Mouse (Mus musculus) stomach, postnatal 0 days (tissue): Measurements from ENCODE around the gene Tln1. TPM values are rescaled to one million over a fixed set of nuclear protein-coding genes. Genes with fewer than 3 reads are reported as not detected.
A peak's percentile ranks its signal among the peaks of the same experiment; 100 is the strongest.

ENCODE experiments used
- ATAC-seq: fragments of 200-750 bp; cut with Nextera tagmentation; 2 replicates; pipeline ENCODE4 v1.8.0; 2017; ENCODE audit not compliant: low FRiP score, low TSS enrichment
- DNase-seq: peaks from one replicate; pipeline ENCODE4 v3.0.0-alpha.2; 2016; ENCODE audit warnings: low spot score
- H3K27ac ChIP-seq: fragments of 300-500 bp; sonication (generic); replicated peaks from 2 replicates; pipeline ENCODE4 v1.5.1; 2014; ENCODE audit warnings: mild to moderate bottlenecking, control low read depth
- H3K27me3 ChIP-seq: fragments of 300-500 bp; sonication (generic); 2 replicates; pipeline ENCODE4 v1.6.1; 2014; ENCODE audit warnings: low read length; ENCODE audit not compliant: control insufficient read depth, insufficient read depth
- H3K36me3 ChIP-seq: fragments of 300-500 bp; sonication (generic); 2 replicates; pipeline ENCODE4 v1.6.1; 2014; ENCODE audit warnings: low read length, mixed read lengths; ENCODE audit not compliant: control insufficient read depth, insufficient read depth
- H3K4me1 ChIP-seq: fragments of 300-500 bp; sonication (generic); replicated peaks from 2 replicates; pipeline ENCODE4 v1.6.1; 2014; ENCODE audit warnings: antibody characterized with exemption; ENCODE audit not compliant: control insufficient read depth, insufficient read depth
- H3K4me2 ChIP-seq: fragments of 300-500 bp; sonication (generic); replicated peaks from 2 replicates; pipeline ENCODE4 v1.6.1; 2014; ENCODE audit warnings: low read depth, mild to moderate bottlenecking, control low read depth, moderate library complexity
- H3K4me3 ChIP-seq: fragments of 300-500 bp; sonication (generic); 2 replicates; pipeline ENCODE4 v1.5.1; 2014; ENCODE audit warnings: low read depth, low read length, control low read depth
- H3K9ac ChIP-seq: fragments of 300-500 bp; sonication (generic); 2 replicates; pipeline ENCODE4 v1.6.1; 2014; ENCODE audit warnings: mild to moderate bottlenecking, low read length, control low read depth, mixed read lengths
- H3K9me3 ChIP-seq: fragments of 300-500 bp; sonication (generic); 2 replicates; pipeline ENCODE4 v1.6.1; 2016; ENCODE audit warnings: low read length; ENCODE audit not compliant: control insufficient read depth
- CTCF ChIP-seq: IDR thresholded peaks from 2 replicates; pipeline ENCODE4 v1.5.1; 2016; ENCODE audit warnings: antibody characterized with exemption, low read depth, mild to moderate bottlenecking, moderate library complexity
- EP300 ChIP-seq: optimal IDR thresholded peaks from 2 replicates; pipeline ENCODE3; 2016; ENCODE audit warnings: antibody characterized with exemption
- WGBS: fragments of 180-500 bp; shearing (Covaris S2); extraction: QIAGEN DNeasy Blood & Tissue Kit; methylation state at CpG from one replicate; pipeline ENCODE4 v1.1.7; 2014; 5-methylcytosine and 5-hydroxymethylcytosine counted together
- polyA plus RNA-seq: library from polyadenylated mRNA; unstranded; fragments of >200 nt; fragmentation: Nextera tagmentation; extraction: Ambion mirVana; gene quantifications from 2 replicates; pipeline ENCODE4 v1.2.1, GENCODE M21; 2015

The Tln1 gene
- polyA plus RNA-seq, 1 experiment from 2014 or later: 60.3 TPM

DNA sequence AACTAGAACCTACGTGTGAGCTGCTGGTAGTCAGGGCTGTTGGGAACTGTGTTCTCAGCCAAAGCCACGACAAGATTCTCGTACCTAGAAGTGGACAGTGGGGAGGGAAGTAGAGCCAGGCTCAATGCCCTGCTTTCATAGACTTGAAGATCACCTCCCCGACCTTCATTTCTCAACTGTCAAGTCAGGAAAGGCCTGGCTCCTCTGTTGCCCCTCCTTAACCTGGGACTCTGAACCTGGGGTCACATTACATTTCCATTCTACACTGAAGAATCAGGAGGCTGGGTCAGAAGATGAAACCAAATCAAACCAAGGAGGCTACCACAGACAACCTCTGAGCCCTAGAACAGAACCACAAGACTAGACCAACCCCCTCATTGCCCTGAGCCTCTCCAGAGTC is 64.5 kb downstream of the Tln1 start:
- ATAC-seq: no peak
- H3K4me1 ChIP-seq: 0 out of 2 replicates have a peak, but pooled peaks cover 5% of the 10 kb centered on the region
- 0 out of 2 replicates have a peak overlapping the region, but pooled peaks have one; percentile 4 for H3K27ac ChIP-seq
- no peaks in the 10 kb centered on the region for H3K36me3 ChIP-seq
- H3K9ac ChIP-seq: no peak overlapping the region
- H3K9me3 ChIP-seq: no peaks in the 10 kb centered on the region
- H3K4me3 ChIP-seq: no peak overlapping the region
- TF ChIP-seq CTCF (no peak), EP300 (no peak)
- H3K27me3 ChIP-seq: no peaks in the 10 kb centered on the region
- no peak for DNase-seq
- 58% methylated on average over 4 of the region's 4 CpGs for WGBS
- H3K4me2 ChIP-seq: peak overlapping the region; percentile 80

DNA sequence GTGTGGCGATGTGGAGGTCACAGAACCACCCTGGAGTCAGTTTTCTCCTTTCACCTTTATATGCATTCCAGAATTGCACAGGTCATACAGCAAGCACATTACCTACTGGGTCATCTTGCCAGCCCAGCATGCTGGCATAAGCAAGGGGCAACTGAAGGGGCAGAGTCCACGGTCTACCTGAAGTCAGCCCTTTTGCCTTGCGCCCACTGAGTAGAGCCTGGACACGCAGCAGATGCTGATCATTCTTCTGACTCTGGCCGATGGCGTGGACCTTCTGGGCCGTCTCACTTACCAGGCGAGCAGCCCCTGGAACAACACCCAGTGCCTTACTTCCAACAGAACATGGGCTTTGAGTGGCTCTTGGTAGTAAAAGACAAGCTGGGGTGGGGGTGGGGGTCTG is 65.1 kb downstream of the Tln1 start:
- no peak overlapping the region for H3K9ac ChIP-seq
- 93% methylated on average over 8 of the region's 8 CpGs for WGBS
- H3K4me3 ChIP-seq: no peak overlapping the region
- no peaks in the 10 kb centered on the region for H3K36me3 ChIP-seq
- H3K9me3 ChIP-seq: no peaks in the 10 kb centered on the region
- H3K4me2 ChIP-seq: no peak overlapping the region
- H3K27me3 ChIP-seq: no peaks in the 10 kb centered on the region
- no peak for DNase-seq
- 0 out of 2 replicates have a peak overlapping the region, but pooled peaks have one; percentile 4 for H3K27ac ChIP-seq
- 0 out of 2 replicates have a peak, but pooled peaks cover 5% of the 10 kb centered on the region for H3K4me1 ChIP-seq
- no peak for ATAC-seq
- no peak for TF ChIP-seq EP300
- no peak for TF ChIP-seq CTCF

- Histone ChIP-seq H3K9me3 (no peaks in the 10 kb centered on the region), H3K4me1 (0 out of 2 replicates have a peak, but pooled peaks cover 5% of the 10 kb centered on the region), H3K27me3 (no peaks in the 10 kb centered on the region), H3K27ac (no peak overlapping the region), H3K9ac (no peak overlapping the region), H3K4me3 (no peak overlapping the region), H3K4me2 (no peak overlapping the region), H3K36me3 (no peaks in the 10 kb centered on the region)
- DNase-seq (no peak), ATAC-seq (no peak)
- WGBS: 72% methylated on average over 6 of the region's 6 CpGs
- TF ChIP-seq EP300 (no peak), CTCF (no peak)
Measured at GRCm38 (mm10) chr4:43496587-43496986, 65.9 kb downstream of the Tln1 start.

GRCm38 (mm10) chr4:43493846-43494240 is 68.6 kb downstream of the Tln1 start:
- no peak for ATAC-seq
- under 1% methylated on average over 9 of the region's 9 CpGs for WGBS
- peak overlapping the region; percentile 74 for H3K4me2 ChIP-seq
- no peaks in the 10 kb centered on the region for H3K9me3 ChIP-seq
- 0 out of 2 replicates have a peak, but pooled peaks cover 3% of the 10 kb centered on the region for H3K4me1 ChIP-seq
- peak overlapping the region; percentile 89 for H3K27ac ChIP-seq
- peak overlapping the region; percentile 86 for H3K9ac ChIP-seq
- H3K27me3 ChIP-seq: no peaks in the 10 kb centered on the region
- no peak for DNase-seq
- H3K4me3 ChIP-seq: peak overlapping the region; percentile 73
- H3K36me3 ChIP-seq: no peaks in the 10 kb centered on the region
- no peak for TF ChIP-seq EP300
- TF ChIP-seq CTCF: no peak

DNA sequence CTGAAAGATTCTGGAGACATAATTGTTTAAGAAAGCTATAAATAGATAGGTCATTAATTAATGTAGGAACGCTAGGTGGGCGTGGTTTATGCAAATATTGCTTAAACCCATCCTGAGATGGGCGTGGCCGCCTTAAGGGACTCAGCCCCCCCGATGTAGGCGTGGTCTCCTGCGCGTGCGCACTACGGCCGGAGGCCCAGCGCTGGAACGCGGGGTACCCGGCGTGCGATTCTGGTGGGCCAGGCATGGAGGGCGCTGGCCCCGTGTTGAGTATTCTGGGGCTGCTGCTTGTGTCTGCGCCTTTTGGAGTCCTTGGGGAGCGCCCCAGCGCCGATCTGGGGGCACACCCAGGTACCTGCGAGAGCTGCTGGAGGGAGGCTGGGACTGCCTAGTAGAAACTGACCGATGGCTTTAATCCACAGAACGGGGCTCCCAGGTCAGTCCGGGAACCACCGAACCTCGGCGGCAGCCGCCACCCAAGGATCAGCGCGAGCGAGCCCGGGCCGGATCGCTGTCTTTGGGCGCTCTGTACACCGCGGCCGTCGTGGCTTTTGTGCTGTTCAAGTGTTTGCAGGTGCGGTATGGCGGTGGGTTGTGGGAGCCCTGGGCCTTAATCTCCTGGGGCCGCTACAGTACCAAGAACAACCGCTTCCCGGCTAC is 69.2 kb downstream of the Tln1 start:
- Histone ChIP-seq H3K9ac (peak overlapping the region; percentile 86), H3K4me2 (peak overlapping the region; percentile 74), H3K4me1 (no peaks in the 10 kb centered on the region), H3K27me3 (no peaks in the 10 kb centered on the region), H3K36me3 (no peaks in the 10 kb centered on the region), H3K4me3 (peak overlapping the region; percentile 73), H3K27ac (peak overlapping the region; percentile 89), H3K9me3 (no peaks in the 10 kb centered on the region)
- ATAC-seq (peak; percentile 84), DNase-seq (peak; percentile 94)
- under 1% methylated on average over 47 of the region's 47 CpGs for WGBS
- TF ChIP-seq CTCF: peak; percentile 31; the same call in 1 of the 2 replicates
- TF ChIP-seq EP300: peak; percentile 45

GRCm38 (mm10) chr4:43492821-43493185 is 69.7 kb downstream of the Tln1 start, which contains the start of gene Ccdc107:
TSS of gene Ccdc107 (plus strand) at chr4:43492900.
- peak within 1 kb of the TSS; percentile 89 for H3K27ac ChIP-seq
- peak within 1 kb of the TSS; percentile 73 for H3K4me3 ChIP-seq
- H3K27me3 ChIP-seq: no peaks in the 10 kb centered on the region
- under 1% methylated on average over 25 of the region's 25 CpGs for WGBS
- no peaks in the 10 kb centered on the region for H3K36me3 ChIP-seq
- no peaks in the 10 kb centered on the region for H3K9me3 ChIP-seq
- H3K4me2 ChIP-seq: peak within 1 kb of the TSS; percentile 74
- no peaks in the 10 kb centered on the region for H3K4me1 ChIP-seq
- peak; percentile 96 for ATAC-seq
- H3K9ac ChIP-seq: peak within 1 kb of the TSS; percentile 86
- DNase-seq: peak; percentile 90
- no peak for TF ChIP-seq CTCF
- TF ChIP-seq EP300: no peak
